Mouse (Mus musculus) cerebellum, postnatal 4 days (tissue): ENCODE results near the gene Trpv1.
A peak's percentile ranks its signal among the peaks of the same experiment; 100 is the strongest.

Source experiments
- DNase-seq, 2 experiments: peaks; one replicate each; pipeline ENCODE4 v3.0.0; 2022; ENCODE audit warnings: low spot score in 2 of 2, mixed read lengths in 1 of 2

The Trpv1 gene

DNA sequence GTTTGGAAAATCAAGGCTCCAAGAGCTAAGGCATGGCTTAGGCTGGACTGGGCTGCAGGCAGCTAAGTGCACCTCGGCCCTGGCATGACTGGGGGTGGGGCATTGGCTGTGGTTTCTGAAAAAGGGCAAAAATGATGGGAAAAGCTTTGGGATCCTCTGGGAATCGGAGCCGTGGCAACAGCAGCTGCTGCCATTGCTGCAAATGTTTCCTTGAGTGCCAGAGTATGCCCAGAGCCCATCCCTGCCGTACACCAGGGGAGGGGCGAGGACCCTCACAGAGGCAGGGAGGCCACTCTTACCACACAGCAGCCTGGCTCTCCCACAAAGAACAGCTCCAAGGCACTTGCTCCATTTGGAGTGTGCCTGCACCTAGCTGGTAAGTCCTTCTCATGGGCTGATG lies at the start of gene Trpv1:
Gene Trpv1 (plus strand): TSS at position 301 of the 400 bp plus-strand sequence.
- no peak for DNase-seq

DNA sequence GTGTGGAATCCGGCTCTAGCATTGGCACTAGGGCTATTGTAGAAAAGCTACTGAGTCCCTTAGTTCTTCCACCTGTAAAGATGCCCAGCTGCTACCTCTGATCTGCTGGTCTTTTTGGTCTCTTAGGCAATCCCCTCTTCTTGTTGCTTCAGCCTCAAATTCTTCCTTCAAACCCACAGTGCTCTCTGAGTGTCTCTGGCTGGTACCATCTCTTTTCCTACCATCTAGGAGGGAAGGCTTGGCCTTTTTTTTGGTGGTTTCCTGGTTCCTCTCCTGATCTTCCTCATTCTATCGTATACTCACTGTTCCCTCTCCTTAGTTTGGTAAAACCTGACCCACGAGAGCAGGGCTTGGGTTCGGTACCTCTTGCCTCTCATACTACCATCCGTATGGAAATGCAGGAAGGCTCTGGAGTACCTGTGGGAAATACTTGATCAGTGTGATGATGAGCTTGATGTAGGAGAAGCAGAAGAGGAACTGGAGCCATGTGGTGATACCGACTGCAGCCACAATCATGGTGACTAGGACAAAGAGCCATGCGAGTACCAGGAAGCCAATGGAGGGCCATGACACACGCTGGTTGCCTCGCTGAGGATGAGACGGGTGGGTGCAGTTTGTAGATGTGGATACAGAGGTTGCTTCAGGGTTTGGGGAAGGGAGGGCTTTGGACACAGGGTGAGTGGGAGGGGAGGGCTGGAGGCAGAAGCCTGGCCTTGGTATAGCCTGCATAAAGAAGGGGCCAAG lies 48.0 kb upstream of the Trpv1 start:
- DNase-seq, result no peak

DNA sequence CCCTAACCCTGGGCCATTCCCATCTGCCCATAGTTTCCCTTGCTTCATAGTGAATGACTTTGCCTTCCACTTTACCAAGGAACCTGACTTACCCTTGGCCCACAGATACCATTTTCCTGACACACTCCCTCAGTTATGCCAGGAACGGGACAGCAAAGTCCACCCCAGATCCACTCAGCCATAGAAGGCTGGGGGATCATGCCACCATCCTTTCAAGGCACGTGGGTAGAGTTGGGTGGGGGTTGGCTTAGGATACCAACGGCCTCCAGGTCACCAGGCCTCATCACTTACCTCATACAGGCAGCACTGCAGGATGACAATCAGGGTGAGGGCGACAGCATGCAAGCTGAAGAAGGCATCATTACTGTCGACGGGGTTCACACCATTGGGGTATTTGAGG lies 46.9 kb upstream of the Trpv1 start:
- no peak for DNase-seq

DNA sequence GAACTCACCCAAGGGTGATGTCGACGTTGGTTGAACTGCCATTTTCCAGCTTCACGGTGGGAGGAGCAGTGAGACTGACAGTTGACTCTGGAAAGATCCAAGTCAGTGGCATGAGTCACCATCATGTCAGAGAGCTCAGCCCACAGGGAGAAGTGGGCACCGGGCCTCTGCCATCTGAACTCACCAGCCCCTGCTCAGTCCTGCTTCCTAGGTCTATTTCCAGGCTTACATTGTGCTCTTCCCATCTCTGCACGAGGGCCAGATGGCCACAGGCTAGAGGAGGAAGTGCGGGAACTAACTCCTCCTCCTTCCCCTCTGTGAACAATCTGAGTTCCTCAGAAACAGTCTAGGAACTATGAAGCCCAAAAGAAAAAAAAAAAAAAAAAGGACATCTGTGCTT lies 41.0 kb upstream of the Trpv1 start:
- no peak for DNase-seq

DNA sequence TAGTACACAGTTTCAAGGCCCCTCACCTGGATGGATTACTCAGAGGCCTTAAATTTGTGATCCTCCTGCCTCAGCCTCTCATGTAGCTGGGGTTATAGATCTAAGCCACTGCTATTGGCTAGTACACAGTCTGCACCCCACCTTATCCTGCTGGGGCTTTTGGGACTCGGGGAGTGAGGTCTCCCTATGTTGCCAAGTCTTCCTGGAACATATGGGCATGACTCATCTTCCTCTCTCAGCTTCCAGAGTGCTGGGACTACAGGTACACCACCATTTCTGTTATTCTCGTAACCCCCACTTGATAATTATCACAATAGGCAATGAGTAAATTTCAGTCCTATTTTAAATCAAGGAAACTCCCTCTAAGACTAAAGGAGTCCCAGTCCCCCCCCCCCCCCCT lies 39.6 kb upstream of the Trpv1 start:
- no peak for DNase-seq

DNA sequence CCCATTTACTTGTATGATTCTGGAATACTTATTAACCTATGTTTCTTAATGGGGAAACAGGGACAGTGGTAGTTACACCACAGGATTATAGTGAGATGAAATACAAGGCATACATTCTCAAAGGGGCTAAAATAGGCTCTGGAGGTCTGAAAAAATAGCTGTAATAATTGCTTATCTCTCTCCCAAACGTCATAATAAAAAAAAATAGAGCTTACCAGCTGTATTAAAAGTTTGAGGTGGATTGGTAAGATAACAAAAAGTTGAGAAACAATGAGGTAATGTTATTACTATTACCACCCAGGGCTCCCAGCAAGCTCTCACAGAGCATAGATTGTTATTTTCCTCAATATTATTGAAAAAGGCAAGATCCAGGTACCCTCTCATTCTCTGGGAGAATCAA lies 35.9 kb upstream of the Trpv1 start:
- DNase-seq, result no peak

DNA sequence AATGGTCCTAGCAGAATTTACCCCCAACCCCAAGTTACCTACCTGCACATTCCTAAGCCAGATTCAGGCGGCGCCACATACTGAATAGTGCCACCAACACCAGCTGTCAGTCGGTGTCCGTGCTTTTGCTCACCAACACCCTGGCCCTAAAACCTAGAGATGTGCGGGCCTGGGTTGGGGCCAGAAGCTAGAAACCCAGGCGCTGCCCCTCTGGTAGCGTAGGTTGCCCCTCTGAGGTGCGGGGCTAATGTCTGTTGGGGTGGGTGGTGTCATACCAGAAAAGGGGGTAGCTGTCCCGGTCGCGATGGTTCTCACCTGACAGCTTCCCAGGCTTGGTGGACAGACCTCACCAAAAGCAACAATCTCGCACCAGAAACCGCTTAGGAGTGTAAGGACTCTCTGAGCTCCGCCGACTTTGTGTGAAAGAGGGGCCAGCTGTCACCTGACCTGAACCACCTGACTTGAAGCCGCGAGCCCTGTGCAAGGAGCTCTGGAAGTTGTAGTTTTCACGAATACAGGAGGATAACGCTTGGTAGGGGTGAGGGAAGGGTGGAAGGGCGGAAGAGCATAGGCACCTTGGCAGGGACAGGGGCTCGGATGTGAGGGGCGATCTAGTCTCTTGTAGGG lies 35.4 kb upstream of the Trpv1 start, which contains the start of gene Ctns:
Gene Ctns (minus strand): TSS at position 440 of the 627 bp plus-strand sequence.
- peak; percentile 51 to 74 for DNase-seq

DNA sequence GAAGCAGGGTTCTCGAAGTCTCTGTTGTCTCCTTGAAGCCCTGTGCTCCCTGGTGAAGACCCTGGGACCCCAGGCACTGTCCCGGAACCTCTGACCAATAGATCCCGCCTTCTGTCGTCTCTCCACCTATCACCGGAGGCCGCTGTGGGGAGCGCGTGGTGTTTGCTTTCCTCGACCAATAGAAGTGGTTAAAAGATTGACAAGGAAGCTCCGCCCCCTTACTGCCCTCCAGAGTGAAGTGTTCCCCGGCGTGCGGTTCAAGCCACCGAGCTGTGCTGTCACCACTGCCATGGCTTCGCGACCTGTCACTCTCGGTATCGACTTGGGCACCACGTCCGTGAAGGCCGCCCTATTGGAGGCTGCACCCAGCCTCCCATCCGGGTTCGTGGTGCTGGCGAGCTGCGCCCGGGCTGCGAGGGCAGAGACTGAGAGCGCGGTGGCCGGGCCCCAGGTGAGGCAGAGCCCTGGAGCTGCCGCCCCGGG lies 34.8 kb upstream of the Trpv1 start, which contains the start of gene Shpk:
Gene Shpk (plus strand): TSS at position 231 of the 483 bp plus-strand sequence.
- DNase-seq, result peak; percentile 89 to 94

DNA sequence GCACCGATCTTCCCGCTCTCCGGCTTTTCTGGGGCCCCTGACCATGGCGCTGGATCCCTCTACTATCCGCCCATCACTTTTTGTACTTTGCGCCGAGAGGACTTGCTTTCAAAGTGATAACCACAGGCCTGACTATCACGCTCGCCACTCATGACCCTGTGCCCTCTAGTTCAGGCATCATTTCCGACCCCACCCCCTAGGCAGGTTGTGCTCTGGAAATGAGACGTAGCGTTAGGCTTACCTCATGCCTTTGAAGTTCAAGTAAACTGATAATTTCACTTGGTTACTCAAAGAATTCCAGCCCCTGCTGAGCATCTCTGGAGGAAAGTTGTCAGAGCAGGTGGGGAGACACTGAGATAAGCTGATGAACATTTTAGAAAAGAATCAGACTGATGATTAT lies 34.2 kb upstream of the Trpv1 start:
- no peak for DNase-seq

DNA sequence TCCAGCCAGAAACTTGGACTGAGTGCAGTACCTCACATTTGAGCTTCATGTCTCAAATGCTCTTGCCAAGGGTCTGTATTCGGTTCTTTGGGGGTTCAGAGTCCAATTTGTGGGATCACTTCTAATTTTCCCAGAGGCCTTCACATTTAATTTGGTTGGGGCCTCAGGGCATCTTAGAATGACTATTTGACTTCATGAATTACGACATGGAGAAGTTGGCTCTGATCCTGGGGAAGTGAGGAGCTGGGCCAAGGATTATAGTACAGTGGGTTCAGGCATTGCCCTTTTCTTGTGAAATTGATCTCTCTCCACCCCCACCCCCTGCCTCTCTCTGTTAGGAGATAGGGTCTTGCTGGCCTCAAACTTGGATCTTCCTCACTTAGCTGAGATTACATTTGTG lies 33.1 kb upstream of the Trpv1 start:
- DNase-seq, result no peak

DNA sequence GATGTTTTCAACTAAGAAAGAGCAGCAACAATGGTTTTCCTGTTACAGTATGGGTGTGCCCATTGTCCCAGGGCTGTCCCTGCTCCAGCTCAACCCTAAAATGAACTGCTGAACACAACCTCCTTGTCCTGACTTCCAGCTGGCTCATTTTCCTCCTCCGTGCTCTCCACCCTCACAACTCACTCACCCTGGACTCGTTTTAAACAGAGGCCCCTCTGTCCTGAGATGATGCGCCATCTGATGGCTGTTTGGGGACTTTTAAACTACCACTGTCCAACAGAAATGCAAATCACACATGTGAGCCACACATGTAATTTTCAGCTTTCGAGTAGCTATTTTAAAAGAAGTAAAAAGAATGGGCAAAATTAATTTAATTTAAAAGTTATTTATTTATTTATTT lies 32.5 kb upstream of the Trpv1 start:
- DNase-seq, result no peak

DNA sequence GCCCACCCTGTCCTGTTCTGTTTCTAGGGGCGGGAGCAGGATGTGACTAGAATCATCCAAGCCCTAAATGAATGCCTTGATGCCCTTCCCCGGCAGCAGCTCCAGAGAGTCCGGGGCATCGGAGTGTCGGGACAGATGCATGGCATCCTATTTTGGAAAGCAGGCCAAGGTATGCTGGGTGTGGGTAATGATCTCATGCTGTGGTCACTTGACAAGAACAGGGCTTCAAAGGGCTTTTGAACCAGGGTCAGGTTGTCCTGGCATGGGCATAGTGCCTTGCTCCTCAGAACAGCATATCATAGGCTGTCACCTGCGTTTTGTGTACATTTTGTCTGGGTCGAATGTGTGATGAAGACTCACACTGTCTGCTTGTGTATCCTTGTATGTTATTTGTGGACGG lies 30.2 kb upstream of the Trpv1 start:
- no peak for DNase-seq

DNA sequence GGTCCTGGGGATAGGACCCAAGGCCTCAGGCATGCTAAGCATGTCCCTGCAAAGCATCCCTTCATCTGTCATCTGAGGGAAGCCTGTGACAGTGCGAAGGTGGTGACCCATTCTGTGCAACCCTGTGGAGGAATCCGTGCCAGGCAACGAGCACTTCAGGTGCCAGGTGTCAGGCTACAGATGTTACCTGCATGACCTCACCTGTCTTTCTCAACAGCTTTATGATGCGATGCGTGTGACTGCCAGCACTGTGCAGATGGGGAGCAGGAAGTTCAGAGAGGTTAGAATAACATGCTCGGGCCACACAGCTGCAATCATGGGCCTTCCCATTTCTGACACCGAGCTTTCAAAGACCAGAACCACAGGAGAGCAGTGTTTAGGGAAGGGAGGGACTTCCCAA lies 28.9 kb upstream of the Trpv1 start:
- DNase-seq, result no peak

DNA sequence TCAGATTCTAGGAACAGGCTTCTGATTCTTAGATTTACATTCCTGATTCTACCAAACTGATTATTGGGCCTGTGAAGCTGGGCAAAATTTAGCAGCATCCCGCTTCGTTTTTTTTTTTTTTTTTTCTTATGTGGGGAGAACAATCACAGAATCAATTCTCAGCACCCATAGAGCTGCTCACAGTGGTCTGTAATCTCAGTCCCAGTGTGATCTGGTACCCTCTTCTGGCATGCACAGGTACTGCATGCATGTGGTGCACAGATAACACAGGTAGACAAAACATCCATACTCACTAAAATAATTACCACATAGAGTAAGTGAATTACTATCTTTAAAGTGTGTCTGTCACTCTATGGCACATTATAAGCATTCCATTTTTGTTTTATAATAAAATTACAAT lies 26.5 kb upstream of the Trpv1 start:
- no peak for DNase-seq

DNA sequence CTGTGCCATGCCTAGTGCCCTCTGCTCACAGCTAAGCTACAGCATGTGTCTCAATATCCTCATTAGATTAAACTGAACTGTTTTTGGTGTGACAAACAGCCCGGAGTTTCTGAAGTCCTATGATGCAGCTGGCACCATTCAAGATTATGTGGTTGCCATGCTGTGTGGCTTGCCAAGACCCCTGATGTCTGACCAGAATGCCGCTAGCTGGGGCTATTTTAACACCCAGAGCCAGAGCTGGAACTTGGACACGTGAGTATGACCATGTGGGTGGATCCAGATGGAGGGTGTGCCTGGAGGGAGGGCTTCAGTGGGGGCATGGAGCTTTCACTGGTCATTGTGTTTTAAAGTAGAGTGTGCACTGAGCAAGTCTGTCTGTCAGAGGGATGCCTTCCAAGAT lies 20.1 kb upstream of the Trpv1 start:
- DNase-seq, result no peak

DNA sequence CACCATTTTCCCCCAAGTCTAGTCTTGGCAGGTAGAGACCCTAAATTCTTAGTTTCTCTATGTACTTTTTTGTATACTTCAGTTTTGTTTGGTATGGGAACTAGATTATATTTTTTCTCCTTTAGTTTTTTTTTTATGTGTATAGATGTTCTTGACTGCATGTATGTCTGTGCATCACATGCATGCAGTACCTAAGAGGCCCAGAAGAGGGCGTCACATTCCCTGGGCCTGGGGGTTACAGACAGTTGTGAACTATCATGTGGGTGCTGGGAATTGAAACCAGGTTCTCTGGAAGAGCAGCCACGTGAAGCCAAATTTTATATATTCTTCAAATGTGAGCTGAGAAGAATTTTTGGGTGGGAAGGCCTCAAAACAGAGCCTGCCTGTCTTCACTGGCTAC lies 14.4 kb upstream of the Trpv1 start:
- DNase-seq, result no peak

DNA sequence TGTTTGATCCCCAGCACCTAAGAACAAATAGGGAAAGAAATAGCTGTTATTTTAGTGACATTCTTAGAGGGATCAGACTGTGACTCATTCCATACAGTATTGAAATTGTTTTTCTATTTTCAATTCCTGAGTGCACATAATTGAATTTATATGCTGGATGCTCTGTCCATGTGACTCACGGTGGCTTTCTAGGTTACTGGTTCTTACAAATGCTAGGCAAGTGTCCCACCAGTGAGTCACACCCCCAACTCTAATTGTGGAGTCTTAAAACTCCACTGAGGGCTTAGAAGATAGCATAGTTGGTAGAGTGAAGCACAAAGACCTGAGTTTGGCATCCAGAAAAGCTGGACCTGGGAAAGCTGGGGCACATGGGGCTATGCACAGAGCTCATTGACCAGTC lies 13.4 kb upstream of the Trpv1 start:
- no peak for DNase-seq

DNA sequence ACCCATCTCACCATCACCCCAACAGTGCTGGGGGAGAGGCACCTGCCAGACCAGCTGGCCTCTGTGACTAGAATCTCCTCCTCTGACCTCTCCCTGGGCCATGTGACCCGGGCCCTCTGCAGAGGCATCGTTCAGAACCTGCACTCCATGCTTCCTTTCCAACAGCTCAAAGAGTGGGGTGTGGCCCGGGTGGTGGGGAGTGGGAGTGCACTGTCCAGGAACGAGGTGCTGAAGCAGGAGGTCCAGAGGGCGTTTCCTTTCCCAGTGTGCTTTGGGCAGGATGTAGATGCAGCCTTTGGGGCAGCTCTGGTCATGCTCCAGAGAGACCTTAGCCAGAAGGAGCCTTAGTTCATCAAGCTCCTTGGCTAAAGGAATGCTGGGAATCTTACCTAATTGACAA lies 11.2 kb upstream of the Trpv1 start:
- no peak for DNase-seq

DNA sequence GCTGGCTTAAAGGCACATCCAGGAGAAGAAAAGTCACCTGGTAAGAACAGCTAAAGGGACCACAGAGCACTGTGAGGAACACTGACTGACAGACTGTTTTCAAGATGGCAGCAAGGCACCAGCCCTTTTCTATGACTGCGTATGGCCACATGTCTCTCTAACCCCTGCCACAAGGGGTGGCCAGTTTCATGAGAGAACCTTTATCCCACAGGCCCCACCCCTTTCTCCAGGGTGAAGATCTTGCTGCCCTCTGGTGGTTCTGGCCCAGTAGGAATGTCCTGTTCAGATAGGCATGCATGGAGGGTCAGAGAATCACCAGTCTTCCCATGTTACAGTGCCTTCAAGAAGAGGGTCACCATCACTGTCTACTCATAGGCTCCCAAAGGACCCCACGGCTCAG lies 10.1 kb upstream of the Trpv1 start:
- DNase-seq, result no peak

DNA sequence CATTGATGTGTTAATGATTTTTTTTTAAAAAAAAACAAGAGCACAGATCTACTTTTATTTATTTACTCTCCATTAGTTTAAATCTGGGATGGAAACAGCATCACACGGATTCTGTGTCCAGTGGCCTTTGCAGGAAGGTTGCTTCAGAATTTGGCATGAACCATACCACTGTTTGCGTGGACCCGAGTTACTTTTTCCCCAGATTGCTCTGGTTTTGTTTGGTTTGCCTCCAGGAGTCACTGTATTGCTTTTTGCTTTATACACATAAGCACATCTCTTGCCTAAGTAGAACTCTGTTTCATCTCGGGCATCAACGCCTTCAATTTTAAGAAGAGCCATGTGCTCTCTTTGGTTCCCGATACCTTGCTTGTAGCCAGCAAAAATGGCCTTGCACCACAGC lies 8.2 kb upstream of the Trpv1 start:
- no peak for DNase-seq

DNA sequence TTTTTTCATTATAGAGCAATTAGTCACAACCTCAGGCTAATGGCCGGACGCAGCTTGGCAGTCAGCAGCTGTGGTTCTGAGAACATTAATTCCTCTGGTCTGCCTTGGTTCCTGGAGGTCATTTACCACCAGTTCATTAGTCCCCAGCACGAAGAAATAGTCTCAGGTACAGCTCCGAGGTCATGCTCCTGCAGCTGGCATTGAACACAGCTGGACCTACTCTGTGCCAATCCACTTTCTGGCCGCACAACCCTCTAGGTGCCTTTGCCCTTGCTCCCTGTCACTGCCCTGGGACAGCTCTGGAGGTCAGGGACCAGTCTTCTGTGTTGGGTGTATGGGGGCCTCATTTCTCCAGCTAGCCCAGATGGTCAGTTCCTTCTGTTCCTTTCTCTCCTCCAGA lies 5.2 kb upstream of the Trpv1 start:
- DNase-seq, result no peak

DNA sequence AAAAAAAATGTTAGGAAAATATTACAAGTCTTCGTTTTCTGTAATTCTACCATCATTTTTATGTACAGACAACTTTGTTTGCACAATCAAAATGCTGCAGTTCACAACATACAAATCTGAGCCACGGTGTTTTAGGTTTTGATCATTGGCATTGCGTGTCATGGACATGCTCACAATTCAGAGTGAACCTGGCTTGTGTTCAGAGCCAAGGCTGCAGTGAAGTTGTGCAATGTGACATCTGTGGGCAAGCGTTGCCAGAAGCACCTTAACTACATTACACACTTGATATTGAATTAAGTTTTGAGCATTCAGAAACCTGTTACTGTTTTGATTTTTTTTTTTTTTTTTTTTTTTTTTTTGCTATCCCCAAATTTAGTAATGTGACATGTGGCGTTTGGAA lies 4.0 kb upstream of the Trpv1 start:
- no peak for DNase-seq

DNA sequence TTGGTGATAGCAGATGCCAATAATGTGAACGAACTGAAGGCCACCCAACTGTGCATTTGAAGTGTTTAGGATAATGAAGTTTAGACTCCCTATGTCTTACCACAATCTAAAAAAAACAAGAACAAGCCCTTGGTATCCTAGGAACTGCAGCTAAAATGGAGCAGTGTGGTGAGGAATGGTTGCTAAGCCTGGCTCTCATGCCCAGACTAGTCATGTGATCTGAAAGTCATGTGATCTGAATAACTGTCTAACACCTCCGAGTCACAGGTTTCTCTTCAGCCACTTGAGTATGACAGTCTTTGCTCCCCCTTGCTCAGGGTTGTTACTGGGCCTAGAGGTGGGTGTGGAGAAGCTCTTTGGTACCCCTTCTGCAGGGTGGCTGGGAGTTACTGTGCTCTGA lies 1.6 kb upstream of the Trpv1 start:
- no peak for DNase-seq
